Mouse (Mus musculus): Measurements from ENCODE around the gene Hs2st1. TPM values are rescaled to one million over a fixed set of nuclear protein-coding genes. Genes with fewer than 3 reads are reported as not detected.

The Hs2st1 gene
- polyA plus RNA-seq, 1 experiment from 2014 or later = 1.5 TPM

DNA sequence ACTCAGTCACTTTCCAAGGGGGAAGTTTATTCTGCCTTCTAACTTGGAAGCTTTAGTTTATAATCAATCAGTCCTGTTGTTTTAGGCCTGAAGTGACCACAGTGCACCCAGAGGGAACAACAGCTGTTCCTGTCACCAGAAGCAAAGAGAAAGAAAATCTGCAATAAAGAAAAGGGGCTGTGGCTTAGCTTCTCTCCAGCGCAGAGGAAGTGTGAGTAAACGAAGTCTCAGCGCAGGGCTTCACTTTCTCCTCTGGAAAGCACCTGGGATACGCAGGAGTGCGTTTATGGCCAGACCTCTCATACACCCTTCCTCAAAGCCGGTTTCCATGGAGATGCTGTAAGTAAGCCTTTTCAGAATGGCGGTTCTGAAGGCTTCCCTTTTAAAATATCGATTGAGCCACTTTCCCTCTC, 110.7 kb downstream of the Hs2st1 start:
- Histone ChIP-seq H3K27me3 (ENCODE audit: insufficient read depth, low read length) (no peaks in the 10 kb centered on the region), H3K9ac (replicated peaks) (no peak overlapping the region), H3K27ac (ENCODE audit: low read depth) (no peak overlapping the region), H3K4me1 (ENCODE audit: insufficient read depth) (no peaks in the 10 kb centered on the region), H3K4me3 (ENCODE audit: low read depth, low read length) (no peak overlapping the region), H3K4me2 (ENCODE audit: low read depth, low read length) (no peak overlapping the region), H3K9me3 (ENCODE audit: low read length) (no peaks in the 10 kb centered on the region), H3K36me3 (replicated peaks; ENCODE audit: insufficient read depth, low read length) (peaks cover 3% of the 10 kb centered on the region; the same call in 1 of the 2 replicates)
- ATAC-seq = no peak
- TF ChIP-seq CTCF (IDR thresholded peaks at IDR 0.05; ENCODE audit: low read depth) = no peak
- TF ChIP-seq EP300 (IDR thresholded peaks at IDR 0.05; ENCODE audit: low read depth) = no peak
- WGBS (ENCODE audit: insufficient replicate concordance) = 75% methylated on average over 8 of the region's 8 CpGs
- DNase-seq = no peak

DNA sequence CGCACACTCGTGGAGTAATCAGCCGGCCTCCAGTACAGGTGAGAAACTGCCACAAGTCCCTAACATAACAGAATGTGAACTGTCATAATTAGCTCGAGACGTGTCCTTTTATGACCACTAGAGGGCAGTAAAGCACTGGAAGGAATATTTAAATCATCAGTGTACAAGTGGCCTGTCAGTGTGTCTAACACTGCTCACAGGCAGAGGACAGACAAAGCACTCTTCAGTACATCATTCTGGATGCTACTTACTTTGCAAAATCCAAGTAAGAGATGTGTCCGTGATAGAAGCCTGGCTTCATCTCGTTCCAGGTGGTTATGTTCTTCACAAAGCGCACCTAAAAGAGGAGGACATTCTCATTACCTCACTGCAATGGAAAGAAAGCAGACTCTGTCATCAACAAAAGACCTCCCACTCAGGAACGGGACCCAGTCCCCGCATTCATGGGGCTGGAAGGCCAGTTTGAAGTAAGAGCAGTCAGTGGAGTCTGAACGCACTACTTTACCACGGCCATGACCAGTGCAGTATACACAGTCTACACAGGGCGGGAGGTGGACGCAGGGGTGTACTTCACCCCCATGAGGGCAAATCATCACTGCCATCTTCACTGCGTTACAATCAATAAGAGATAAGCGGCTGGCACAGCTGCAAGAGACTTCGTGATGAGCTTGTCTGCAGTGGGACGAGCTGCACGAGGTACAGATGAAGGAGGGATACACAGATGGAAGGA, 116.1 kb downstream of the Hs2st1 start:
- Histone ChIP-seq H3K36me3 (replicated peaks; ENCODE audit: insufficient read depth, low read length) (no peaks in the 10 kb centered on the region), H3K27ac (ENCODE audit: low read depth) (no peak overlapping the region), H3K4me2 (ENCODE audit: low read depth, low read length) (no peak overlapping the region), H3K9ac (replicated peaks) (no peak overlapping the region), H3K4me1 (ENCODE audit: insufficient read depth) (no peaks in the 10 kb centered on the region), H3K27me3 (ENCODE audit: insufficient read depth, low read length) (no peaks in the 10 kb centered on the region), H3K9me3 (ENCODE audit: low read length) (no peaks in the 10 kb centered on the region), H3K4me3 (ENCODE audit: low read depth, low read length) (no peak overlapping the region)
- 61% methylated on average over 19 of the region's 19 CpGs for whole genome bisulfite sequencing (ENCODE audit: insufficient replicate concordance)
- DNase-seq (peak; percentile 18), ATAC-seq (peak; percentile 83)
- peak; percentile 96 for TF ChIP-seq CTCF (IDR thresholded peaks at IDR 0.05; ENCODE audit: low read depth)
- no peak for TF ChIP-seq EP300 (IDR thresholded peaks at IDR 0.05; ENCODE audit: low read depth)

DNA sequence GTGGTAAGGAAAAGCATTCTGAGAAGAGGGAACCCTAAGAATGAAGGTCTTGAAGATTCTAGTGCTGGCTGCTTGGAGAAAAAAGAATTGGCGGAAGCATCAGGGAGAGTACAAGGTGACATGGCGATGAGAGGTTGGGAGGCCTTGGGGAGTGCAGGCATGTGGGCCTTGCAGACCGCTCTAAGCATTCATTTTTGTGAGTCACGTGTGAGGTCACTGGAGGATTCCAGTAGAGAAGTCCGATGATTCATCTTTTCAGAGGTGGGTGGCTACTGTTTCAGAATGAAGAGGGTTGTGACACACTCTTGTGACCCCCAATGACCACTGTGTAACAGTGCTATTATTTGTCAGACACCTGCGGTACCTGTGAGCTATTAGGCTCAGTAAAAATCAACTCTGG, 121.0 kb downstream of the Hs2st1 start:
- no peak for ATAC-seq
- no peak overlapping the region for H3K4me2 ChIP-seq (ENCODE audit: low read depth, low read length)
- no peak overlapping the region for H3K27ac ChIP-seq (ENCODE audit: low read depth)
- 88% methylated on average over 6 of the region's 6 CpGs for WGBS (ENCODE audit: insufficient replicate concordance)
- H3K9ac ChIP-seq (replicated peaks) = no peak overlapping the region
- 0 out of 2 replicates have a peak, but pooled peaks cover 7% of the 10 kb centered on the region for H3K4me1 ChIP-seq (ENCODE audit: insufficient read depth)
- DNase-seq = no peak
- no peak overlapping the region for H3K4me3 ChIP-seq (ENCODE audit: low read depth, low read length)
- no peaks in the 10 kb centered on the region for H3K27me3 ChIP-seq (ENCODE audit: insufficient read depth, low read length)
- no peaks in the 10 kb centered on the region for H3K36me3 ChIP-seq (replicated peaks; ENCODE audit: insufficient read depth, low read length)
- H3K9me3 ChIP-seq (ENCODE audit: low read length) = no peaks in the 10 kb centered on the region
- TF ChIP-seq EP300 (IDR thresholded peaks at IDR 0.05; ENCODE audit: low read depth) = no peak
- TF ChIP-seq CTCF (IDR thresholded peaks at IDR 0.05; ENCODE audit: low read depth) = no peak

DNA sequence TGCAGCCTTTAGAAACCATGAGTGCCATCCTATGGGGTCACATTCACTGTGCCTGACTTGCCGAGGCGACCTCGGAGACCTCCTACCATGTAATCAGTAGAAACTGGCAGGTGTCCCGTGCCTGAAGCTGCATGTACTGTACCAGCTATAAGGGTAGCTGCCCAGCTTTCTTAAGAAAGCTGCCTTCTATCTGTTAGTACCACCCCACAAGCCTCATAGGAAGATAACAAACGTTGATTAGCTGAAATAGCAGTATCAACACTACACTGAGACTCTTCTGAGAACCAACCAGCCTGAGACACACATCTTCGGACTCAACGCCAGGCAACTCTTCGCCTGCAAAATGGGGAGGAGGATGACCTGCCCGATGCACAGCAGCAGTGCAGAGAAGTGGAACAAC, 122.1 kb downstream of the Hs2st1 start:
- H3K27me3 ChIP-seq (ENCODE audit: insufficient read depth, low read length) = no peaks in the 10 kb centered on the region
- no peak for TF ChIP-seq CTCF (IDR thresholded peaks at IDR 0.05; ENCODE audit: low read depth)
- TF ChIP-seq EP300 (IDR thresholded peaks at IDR 0.05; ENCODE audit: low read depth) = peak; percentile 53; the same call in 1 of the 2 replicates
- H3K9ac ChIP-seq (replicated peaks) = no peak overlapping the region
- H3K4me3 ChIP-seq (ENCODE audit: low read depth, low read length) = no peak overlapping the region
- DNase-seq (no peak), ATAC-seq (peak; percentile 46)
- H3K36me3 ChIP-seq (replicated peaks; ENCODE audit: insufficient read depth, low read length) = no peaks in the 10 kb centered on the region
- 0 out of 2 replicates have a peak, but pooled peaks cover 7% of the 10 kb centered on the region for H3K4me1 ChIP-seq (ENCODE audit: insufficient read depth)
- H3K9me3 ChIP-seq (ENCODE audit: low read length) = no peaks in the 10 kb centered on the region
- no peak overlapping the region for H3K4me2 ChIP-seq (ENCODE audit: low read depth, low read length)
- no peak overlapping the region for H3K27ac ChIP-seq (ENCODE audit: low read depth)
- WGBS (ENCODE audit: insufficient replicate concordance) = 58% methylated on average over 9 of the region's 9 CpGs

DNA sequence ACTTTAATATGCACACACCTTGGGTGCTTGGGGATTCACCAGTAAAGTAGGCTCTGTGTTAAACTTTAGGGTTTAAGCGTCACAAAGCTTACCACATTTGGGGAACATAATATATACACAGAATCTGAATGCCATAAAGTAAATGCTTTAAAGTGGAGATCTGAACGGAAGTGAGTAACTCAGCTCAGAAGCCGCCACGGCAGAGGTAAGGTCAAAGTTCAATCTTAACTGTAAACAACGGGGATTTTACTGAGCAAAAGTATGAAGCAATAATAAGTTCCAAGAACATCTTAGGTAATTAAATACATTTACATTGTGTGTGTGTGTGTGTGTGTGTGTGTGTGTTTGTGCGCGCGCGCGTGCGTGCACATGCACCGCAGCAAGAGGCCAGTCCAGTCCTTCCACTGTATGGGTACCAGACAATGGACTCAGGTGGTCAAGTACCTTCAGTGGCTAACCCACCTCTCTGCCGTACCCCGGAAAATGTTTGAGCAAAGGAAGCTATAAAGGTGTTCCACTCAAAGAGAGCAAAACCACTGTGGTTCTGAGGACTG, 123.8 kb downstream of the Hs2st1 start:
- Histone ChIP-seq H3K4me2 (ENCODE audit: low read depth, low read length) (no peak overlapping the region), H3K4me1 (ENCODE audit: insufficient read depth) (0 out of 2 replicates have a peak, but pooled peaks cover 7% of the 10 kb centered on the region), H3K36me3 (replicated peaks; ENCODE audit: insufficient read depth, low read length) (no peaks in the 10 kb centered on the region), H3K27ac (ENCODE audit: low read depth) (0 out of 2 replicates have a peak overlapping the region, but pooled peaks have one; percentile 39), H3K9ac (replicated peaks) (no peak overlapping the region), H3K27me3 (ENCODE audit: insufficient read depth, low read length) (no peaks in the 10 kb centered on the region), H3K4me3 (ENCODE audit: low read depth, low read length) (no peak overlapping the region), H3K9me3 (ENCODE audit: low read length) (no peaks in the 10 kb centered on the region)
- peak; percentile 77 for ATAC-seq
- TF ChIP-seq CTCF (IDR thresholded peaks at IDR 0.05; ENCODE audit: low read depth) (no peak), EP300 (IDR thresholded peaks at IDR 0.05; ENCODE audit: low read depth) (peak; percentile 40; the same call in 1 of the 2 replicates)
- 83% methylated on average over 14 of the region's 14 CpGs for WGBS (ENCODE audit: insufficient replicate concordance)
- DNase-seq = peak; percentile 31

DNA sequence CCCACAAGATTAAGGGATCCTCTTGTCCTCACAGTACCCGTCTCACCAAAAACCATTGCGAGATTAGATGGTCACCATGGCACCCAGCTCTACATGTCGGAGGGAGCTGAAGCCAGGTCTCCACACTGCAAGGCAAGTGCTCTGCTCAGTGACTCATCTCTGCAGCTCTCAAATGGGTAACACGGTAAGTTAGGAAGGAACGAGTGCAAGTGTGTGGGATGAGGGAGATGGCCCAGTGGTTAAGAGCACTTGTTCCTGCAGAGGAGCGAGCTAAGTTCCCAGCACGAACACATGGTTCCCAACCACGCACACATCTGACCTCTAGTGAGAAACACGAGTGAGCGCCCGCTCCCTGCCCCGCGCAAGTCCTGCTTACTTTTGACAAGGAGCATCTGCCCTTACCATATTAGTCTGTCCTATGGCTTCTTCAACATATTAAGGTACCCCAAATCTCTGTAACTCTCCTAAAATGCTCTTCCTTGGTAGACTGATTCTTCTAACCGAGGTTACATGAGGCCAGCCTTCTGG, 132.0 kb downstream of the Hs2st1 start:
- no peak overlapping the region for H3K9ac ChIP-seq (replicated peaks)
- no peaks in the 10 kb centered on the region for H3K9me3 ChIP-seq (ENCODE audit: low read length)
- DNase-seq (no peak), ATAC-seq (no peak)
- no peak overlapping the region for H3K4me3 ChIP-seq (ENCODE audit: low read depth, low read length)
- no peak overlapping the region for H3K27ac ChIP-seq (ENCODE audit: low read depth)
- TF ChIP-seq EP300 (IDR thresholded peaks at IDR 0.05; ENCODE audit: low read depth) (no peak), CTCF (IDR thresholded peaks at IDR 0.05; ENCODE audit: low read depth) (no peak)
- no peaks in the 10 kb centered on the region for H3K4me1 ChIP-seq (ENCODE audit: insufficient read depth)
- no peaks in the 10 kb centered on the region for H3K36me3 ChIP-seq (replicated peaks; ENCODE audit: insufficient read depth, low read length)
- 88% methylated on average over 14 of the region's 14 CpGs for WGBS (ENCODE audit: insufficient replicate concordance)
- no peaks in the 10 kb centered on the region for H3K27me3 ChIP-seq (ENCODE audit: insufficient read depth, low read length)
- H3K4me2 ChIP-seq (ENCODE audit: low read depth, low read length) = no peak overlapping the region

Data from liver, postnatal 0 days (tissue).